Mouse (Mus musculus): ENCODE data around the gene Kcnj12. TPM values are rescaled to one million over a fixed set of nuclear protein-coding genes. Genes with fewer than 3 reads are reported as not detected.

Gene Kcnj12
- polyA plus RNA-seq, 2 experiments: 0.06 TPM; not detected in 1

GRCm38 (mm10) chr11:61119996-61120583 is 97.7 kb downstream of the Kcnj12 start:
- no peak overlapping the region for H3K4me2 ChIP-seq (ENCODE audit: low read depth)
- no peak overlapping the region for H3K4me3 ChIP-seq (ENCODE audit: insufficient read depth in 1 of 2, low read depth in 2 of 2, low read length in 2 of 2)
- H3K9ac ChIP-seq (replicated peaks): no peak overlapping the region
- ATAC-seq (ENCODE audit: insufficient read depth) (no peak), DNase-seq (ENCODE audit: low read depth in 3 of 3, low spot score in 3 of 3) (no peak)
- no peak overlapping the region for H3K27ac ChIP-seq
- H3K9me3 ChIP-seq (ENCODE audit: control insufficient read depth, low read length): no peaks in the 10 kb centered on the region
- no peaks in the 10 kb centered on the region; a peak in 1 of 4 replicates for H3K4me1 ChIP-seq (replicated peaks; ENCODE audit: control insufficient read depth in 2 of 2, insufficient read depth in 2 of 2, low read length in 1 of 2)
- TF ChIP-seq CTCF (IDR thresholded peaks at IDR 0.05; ENCODE audit: low read depth) (no peak), EP300 (IDR thresholded peaks at IDR 0.05; ENCODE audit: low read depth) (no peak)
- WGBS (ENCODE audit: insufficient replicate concordance): 58% methylated on average over 3 of the region's 3 CpGs
- no peaks in the 10 kb centered on the region for H3K27me3 ChIP-seq (ENCODE audit: control insufficient read depth, insufficient read depth, low read length)
- no peaks in the 10 kb centered on the region for H3K36me3 ChIP-seq (replicated peaks; ENCODE audit: control insufficient read depth, insufficient read depth, low read depth)

Other genes with a start within 250 kb of the Kcnj12 start
- gene Top3a, start 245.2 kb upstream of the Kcnj12 start, polyA plus RNA-seq (2012; rRNA removed): 3.7 and 4.4 TPM in 2 replicates
- 5.0 and 5.6 TPM in 2 replicates for gene Top3a, start 245.2 kb upstream of the Kcnj12 start, polyA plus RNA-seq (2014; fragmentation: Nextera tagmentation; extraction: Ambion mirVana)
- gene Smcr8, start 245.0 kb upstream of the Kcnj12 start, polyA plus RNA-seq (2012; rRNA removed): 3.3 and 4.2 TPM in 2 replicates
- 3.0 and 3.6 TPM in 2 replicates for gene Smcr8, start 245.0 kb upstream of the Kcnj12 start, polyA plus RNA-seq (2014; fragmentation: Nextera tagmentation; extraction: Ambion mirVana)
- gene Shmt1, start 210.8 kb upstream of the Kcnj12 start, polyA plus RNA-seq (2012; rRNA removed): 22.7 and 26.9 TPM in 2 replicates
- gene Shmt1, start 210.8 kb upstream of the Kcnj12 start, polyA plus RNA-seq (2014; fragmentation: Nextera tagmentation; extraction: Ambion mirVana): 34.2 and 41.8 TPM in 2 replicates
- gene Dhrs7b, start 191.9 kb upstream of the Kcnj12 start, polyA plus RNA-seq (2012; rRNA removed): 7.4 and 9.2 TPM in 2 replicates
- 22.3 and 24.2 TPM in 2 replicates for gene Dhrs7b, start 191.9 kb upstream of the Kcnj12 start, polyA plus RNA-seq (2014; fragmentation: Nextera tagmentation; extraction: Ambion mirVana)
- gene Tmem11, start 143.3 kb upstream of the Kcnj12 start, polyA plus RNA-seq (2012; rRNA removed): 30.9 and 35.7 TPM in 2 replicates
- 25.1 and 27.5 TPM in 2 replicates for gene Tmem11, start 143.3 kb upstream of the Kcnj12 start, polyA plus RNA-seq (2014; fragmentation: Nextera tagmentation; extraction: Ambion mirVana)
- 10.7 and 14.0 TPM in 2 replicates for gene Natd1, start 107.8 kb upstream of the Kcnj12 start, polyA plus RNA-seq (2012; rRNA removed)
- 11.1 and 15.0 TPM in 2 replicates for gene Natd1, start 107.8 kb upstream of the Kcnj12 start, polyA plus RNA-seq (2014; fragmentation: Nextera tagmentation; extraction: Ambion mirVana)
- gene Map2k3, start 90.5 kb upstream of the Kcnj12 start, polyA plus RNA-seq (2012; rRNA removed): 37.0 and 44.7 TPM in 2 replicates
- 100 and 124 TPM in 2 replicates for gene Map2k3, start 90.5 kb upstream of the Kcnj12 start, polyA plus RNA-seq (2014; fragmentation: Nextera tagmentation; extraction: Ambion mirVana)
- gene Tnfrsf13b, start 104.2 kb downstream of the Kcnj12 start, polyA plus RNA-seq (2012; rRNA removed): 2.7 and 3.9 TPM in 2 replicates
- gene Tnfrsf13b, start 104.2 kb downstream of the Kcnj12 start, polyA plus RNA-seq (2014; fragmentation: Nextera tagmentation; extraction: Ambion mirVana): 3.0 and 3.7 TPM in 2 replicates
- gene Usp22, start 152.5 kb downstream of the Kcnj12 start, polyA plus RNA-seq (2012; rRNA removed): 7.4 and 8.2 TPM in 2 replicates
- 12.8 and 13.6 TPM in 2 replicates for gene Usp22, start 152.5 kb downstream of the Kcnj12 start, polyA plus RNA-seq (2014; fragmentation: Nextera tagmentation; extraction: Ambion mirVana)
- gene Aldh3a1, start 185.0 kb downstream of the Kcnj12 start, polyA plus RNA-seq (2012; rRNA removed): 0.02 TPM in 1 of 2 replicates, not detected in the other
- gene Aldh3a1, start 185.0 kb downstream of the Kcnj12 start, polyA plus RNA-seq (2014; fragmentation: Nextera tagmentation; extraction: Ambion mirVana): 0.09 and 0.25 TPM in 2 replicates
- gene Aldh3a2, start 244.9 kb downstream of the Kcnj12 start, polyA plus RNA-seq (2012; rRNA removed): 19.0 and 22.9 TPM in 2 replicates
- 28.0 and 30.2 TPM in 2 replicates for gene Aldh3a2, start 244.9 kb downstream of the Kcnj12 start, polyA plus RNA-seq (2014; fragmentation: Nextera tagmentation; extraction: Ambion mirVana)